Mouse (Mus musculus): ENCODE measurements around the gene P3h1. TPM values are rescaled to one million over a fixed set of nuclear protein-coding genes. Genes with fewer than 3 reads are reported as not detected.

The P3h1 gene
- total RNA-seq, 2 experiments from 2014 or later, result 12.7 to 13.8 TPM

DNA sequence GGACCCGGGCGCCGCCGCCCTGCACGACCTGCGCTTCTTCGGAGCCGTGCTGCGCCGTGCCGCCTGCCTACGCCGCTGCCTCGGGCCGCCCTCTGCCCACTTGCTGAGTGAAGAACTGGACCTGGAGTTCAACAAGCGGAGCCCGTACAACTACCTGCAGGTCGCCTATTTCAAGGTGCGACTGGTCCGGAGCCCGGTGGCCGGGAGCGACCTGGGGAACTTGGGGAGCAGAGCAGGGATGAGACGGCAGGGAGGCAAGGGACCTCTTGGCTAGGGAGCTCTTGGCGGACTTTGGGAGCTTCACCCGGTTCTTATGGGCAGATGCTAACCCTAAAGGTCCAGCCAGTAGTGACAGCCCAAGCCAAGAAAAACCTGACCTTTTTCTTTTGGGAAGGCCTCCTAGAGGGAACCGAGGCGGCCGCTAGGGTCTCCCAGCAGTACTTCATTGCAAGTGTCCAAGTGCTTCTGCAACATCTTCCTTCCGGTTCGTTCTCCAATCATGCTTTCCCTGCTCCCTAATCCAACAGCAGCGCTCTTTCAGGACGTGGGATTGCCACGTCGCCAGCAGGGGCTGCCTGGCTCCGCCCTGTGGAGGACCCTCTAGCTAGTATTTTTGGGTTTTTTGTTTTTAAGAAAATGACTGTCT, 664 bp downstream of the P3h1 start:
- DNase-seq, result peak in 1 of 2 experiments; percentile 42
- intact Hi-C loops (cut with DNase I), result no loop called here

DNA sequence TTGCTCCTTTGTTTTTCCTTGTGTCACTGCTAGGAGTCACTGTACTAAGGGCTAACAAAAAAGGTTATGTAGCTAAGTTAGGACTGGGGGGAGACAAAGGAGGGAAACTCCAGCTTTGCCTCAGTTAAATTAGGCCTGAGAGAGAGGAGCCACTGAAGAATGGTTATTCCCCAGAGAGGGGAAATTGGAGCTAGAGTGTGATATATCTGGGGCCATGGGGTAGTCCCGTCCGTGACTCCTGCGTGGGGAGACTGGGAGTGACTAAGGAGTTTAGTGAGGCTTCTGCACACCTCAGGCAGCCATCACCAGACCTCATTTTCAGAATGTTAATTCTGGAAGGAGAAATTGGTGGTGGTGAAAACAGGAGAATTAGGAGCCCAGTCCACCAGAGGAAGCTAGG, 1.6 kb downstream of the P3h1 start:
- no peak for DNase-seq
- intact Hi-C loops (cut with DNase I), result no loop called here

- no peak for DNase-seq
Observed at GRCm38 (mm10) chr4:119238661-119239060, 5.9 kb downstream of the P3h1 start.

GRCm38 (mm10) chr4:119239181-119239682, 6.5 kb downstream of the P3h1 start:
- intact Hi-C loops (cut with DNase I), result loop anchor here (5.0 kb wide), 1 partner anchor 83 kb away; the partner anchor contains the start of gene Ppih
- DNase-seq, result no peak

More at GRCm38 (mm10) chr4:119238661-119239060, 5.9 kb downstream of the P3h1 start:
- intact Hi-C loops (cut with DNase I), result loop anchor here (5.0 kb wide), 1 partner anchor 84 kb away; the partner anchor contains the start of gene Ppih

DNA sequence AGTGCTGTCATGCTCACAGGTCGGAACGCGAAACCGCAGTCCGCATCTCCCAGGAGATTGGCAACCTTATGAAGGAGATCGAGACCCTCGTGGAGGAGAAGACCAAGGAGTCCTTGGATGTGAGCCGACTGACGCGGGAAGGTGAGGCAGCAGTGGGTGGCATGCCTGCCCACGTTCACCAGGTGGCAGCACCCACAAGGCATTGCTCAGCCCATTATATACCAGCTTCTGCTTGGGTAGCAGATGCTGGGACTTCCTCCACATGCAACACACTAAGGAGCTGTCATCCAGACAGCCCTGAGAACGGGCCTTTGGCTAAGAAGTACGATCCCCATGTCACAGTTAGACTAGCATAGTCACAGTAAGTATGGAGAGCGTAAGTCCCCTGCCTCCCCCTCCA, 8.9 kb downstream of the P3h1 start:
- intact Hi-C loops (cut with DNase I), result loop anchor here (10.0 kb wide), 1 partner anchor 423 kb away; no protein-coding TSS in a partner anchor
- DNase-seq, result no peak

DNA sequence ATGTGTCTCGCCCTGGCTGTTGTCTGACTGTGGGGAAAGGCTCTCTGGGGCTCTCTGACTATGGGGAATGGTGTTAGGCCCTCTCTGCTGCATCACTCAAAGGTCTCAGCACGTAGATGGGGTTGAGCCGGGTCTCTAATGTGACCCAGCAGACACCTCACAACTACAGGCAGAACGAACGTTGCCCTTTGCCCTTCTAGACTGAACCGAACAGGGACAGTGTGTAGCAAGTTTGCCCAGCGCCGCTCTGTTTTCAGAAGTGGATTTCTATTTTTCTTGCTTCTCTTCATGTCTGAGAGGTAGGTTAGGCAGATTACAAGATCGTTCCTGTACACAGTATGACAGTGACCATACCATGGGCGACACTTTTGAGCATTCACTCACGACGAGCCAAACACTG, 9.9 kb downstream of the P3h1 start:
- intact Hi-C loops (cut with DNase I), result loop anchor here (10.0 kb wide), 1 partner anchor 422 kb away; no protein-coding TSS in a partner anchor
- no peak for DNase-seq

GRCm38 (mm10) chr4:119244468-119245240, 11.9 kb downstream of the P3h1 start:
- intact Hi-C loops (cut with DNase I), result loop anchor here (5.0 to 10.0 kb wide), 4 partner anchors 48 to 420 kb away; partner anchors contain the start of genes Foxj3, Frg2f1 and Ybx1

GRCm38 (mm10) chr4:119245556-119245955, 12.8 kb downstream of the P3h1 start:
- intact Hi-C loops (cut with DNase I), result loop anchor here (5.0 to 10.0 kb wide), 4 partner anchors 47 to 419 kb away; partner anchors contain the start of genes Foxj3, Frg2f1 and Ybx1
- DNase-seq, result no peak

More at GRCm38 (mm10) chr4:119244468-119245240, 11.9 kb downstream of the P3h1 start:
- DNase-seq, result no peak

DNA sequence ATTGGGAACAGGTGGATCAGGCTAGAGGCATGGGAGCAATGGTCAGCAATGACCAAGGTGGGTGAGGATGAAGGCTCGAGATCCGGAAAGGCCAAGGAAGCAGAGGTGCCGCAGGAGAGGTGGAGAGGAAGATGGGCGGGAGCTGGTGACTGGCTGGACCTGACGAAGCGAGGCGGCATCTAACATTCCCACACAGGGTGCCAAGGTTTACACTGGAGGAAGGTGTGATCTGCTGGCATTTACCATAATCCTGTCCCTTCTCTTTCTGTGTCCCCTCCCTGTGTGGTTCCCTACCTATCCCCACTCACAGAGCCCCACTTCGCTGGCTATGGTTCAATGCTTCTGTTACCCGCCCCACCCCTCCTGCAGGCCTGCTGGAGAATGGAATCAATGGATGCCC, 13.2 kb downstream of the P3h1 start:
- no peak for DNase-seq
- intact Hi-C loops (cut with DNase I), result loop anchor here (5.0 to 10.0 kb wide), 4 partner anchors 46 to 419 kb away; partner anchors contain the start of genes Foxj3, Frg2f1 and Ybx1

GRCm38 (mm10) chr4:119246688-119247225, 14.0 kb downstream of the P3h1 start:
- intact Hi-C loops (cut with DNase I), result loop anchor here (5.0 to 10.0 kb wide), 4 partner anchors 46 to 418 kb away; partner anchors contain the start of genes Foxj3, Frg2f1 and Ybx1
- DNase-seq, result no peak

GRCm38 (mm10) chr4:119247462-119248235, 14.9 kb downstream of the P3h1 start:
- peak; percentile 72 to 75 for DNase-seq
- intact Hi-C loops (cut with DNase I), result loop anchor here (5.0 to 10.0 kb wide), 4 partner anchors 45 to 417 kb away; partner anchors contain the start of genes Foxj3, Frg2f1 and Ybx1

GRCm38 (mm10) chr4:119248407-119248965, 15.8 kb downstream of the P3h1 start:
- DNase-seq, result no peak
- intact Hi-C loops (cut with DNase I), result loop anchor here (5.0 to 10.0 kb wide), 4 partner anchors 44 to 416 kb away; partner anchors contain the start of genes Foxj3, Frg2f1 and Ybx1

DNA sequence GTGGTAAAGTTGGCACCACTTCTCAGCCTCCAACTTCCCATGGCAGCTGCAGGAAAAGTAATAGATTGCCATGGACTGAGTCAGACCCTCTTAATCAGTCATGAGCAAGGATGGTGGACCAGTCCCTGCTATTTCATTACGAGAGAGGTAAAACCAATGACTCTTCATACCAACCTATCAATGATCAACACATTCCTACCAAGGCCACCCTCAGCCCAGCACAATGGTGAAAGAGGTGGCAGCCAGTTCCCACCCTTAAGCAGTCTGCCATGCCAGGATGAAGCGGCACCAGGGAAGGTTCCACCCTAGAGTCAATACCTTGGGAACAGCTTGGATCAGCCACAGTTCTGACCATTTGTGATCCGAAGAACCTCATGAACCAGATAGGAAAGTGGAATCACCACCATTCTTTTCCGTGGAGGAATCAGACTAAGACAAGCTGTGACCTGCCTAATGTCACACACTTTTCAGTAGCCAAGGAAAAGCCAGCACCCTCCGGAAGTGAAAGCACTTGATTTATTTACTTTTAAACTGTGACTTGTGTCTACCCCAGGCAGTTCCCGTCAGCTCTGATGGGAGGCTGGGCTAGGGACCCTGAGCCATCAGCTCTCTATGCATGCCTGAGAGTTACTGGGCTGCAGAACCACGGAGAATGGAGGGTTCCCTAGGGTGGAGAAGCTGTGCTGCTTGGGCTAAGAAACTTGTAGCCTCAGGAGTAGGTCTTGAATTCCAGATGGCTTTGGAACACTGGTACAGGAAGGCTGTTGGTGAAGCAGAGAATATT, 19.5 kb downstream of the P3h1 start:
- intact Hi-C loops (cut with DNase I), result no loop called here
- no peak for DNase-seq

DNA sequence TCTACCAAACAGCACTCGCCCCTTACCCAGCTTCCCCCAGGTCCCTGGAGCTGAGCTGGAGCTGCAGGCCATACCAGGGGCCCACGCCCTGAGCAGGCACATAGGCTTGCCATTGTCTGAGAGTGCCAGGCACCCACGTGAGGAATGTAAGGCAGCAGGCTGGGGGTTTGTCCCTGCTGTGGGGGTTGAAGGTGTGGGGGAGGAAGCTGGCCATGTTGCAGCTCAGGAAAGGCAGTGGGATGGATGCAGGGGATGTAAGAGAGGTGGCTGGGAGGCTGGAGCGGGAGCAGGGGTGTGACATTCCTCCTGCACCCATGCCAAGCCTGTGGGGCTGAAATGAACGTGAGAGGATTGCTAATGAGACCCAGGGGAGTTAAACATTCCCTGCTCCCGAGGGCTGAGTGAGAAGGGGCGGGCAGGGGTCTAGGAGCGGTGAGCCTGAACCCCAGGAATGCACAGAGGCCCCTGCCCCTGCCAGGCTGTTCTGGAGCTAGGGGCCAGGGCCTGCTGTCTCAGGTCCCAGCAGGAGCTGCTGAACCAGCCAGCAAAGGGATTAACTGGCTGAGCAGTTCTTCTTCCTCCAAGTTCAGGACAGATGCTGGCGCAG, 21.4 kb downstream of the P3h1 start:
- no peak for DNase-seq
- intact Hi-C loops (cut with DNase I), result no loop called here

DNA sequence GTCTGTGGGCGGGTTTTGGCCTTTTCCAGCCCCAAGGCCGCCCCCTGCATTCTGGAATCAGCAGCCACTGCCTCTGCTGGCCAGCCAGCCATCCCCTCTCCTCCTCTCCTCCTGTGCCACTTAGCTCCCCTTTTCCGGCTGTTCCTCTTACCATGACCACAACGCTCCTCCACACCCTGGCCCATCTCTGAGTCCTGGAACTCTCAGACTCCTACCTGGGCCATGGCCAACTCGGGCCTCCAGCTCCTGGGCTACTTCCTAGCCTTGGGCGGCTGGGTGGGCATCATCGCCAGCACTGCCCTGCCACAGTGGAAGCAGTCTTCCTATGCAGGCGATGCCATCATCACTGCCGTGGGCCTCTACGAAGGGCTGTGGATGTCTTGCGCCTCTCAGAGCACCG, 22.6 kb downstream of the P3h1 start, which contains the start of gene Cldn19:
Gene Cldn19, plus strand, starts transcription at position 64 of the 400 bp plus-strand sequence.
- DNase-seq, result no peak
- intact Hi-C loops (cut with DNase I), result no loop called here

GRCm38 (mm10) chr4:119257083-119257482, 24.4 kb downstream of the P3h1 start:
- no peak for DNase-seq
- intact Hi-C loops (cut with DNase I), result no loop called here

DNA sequence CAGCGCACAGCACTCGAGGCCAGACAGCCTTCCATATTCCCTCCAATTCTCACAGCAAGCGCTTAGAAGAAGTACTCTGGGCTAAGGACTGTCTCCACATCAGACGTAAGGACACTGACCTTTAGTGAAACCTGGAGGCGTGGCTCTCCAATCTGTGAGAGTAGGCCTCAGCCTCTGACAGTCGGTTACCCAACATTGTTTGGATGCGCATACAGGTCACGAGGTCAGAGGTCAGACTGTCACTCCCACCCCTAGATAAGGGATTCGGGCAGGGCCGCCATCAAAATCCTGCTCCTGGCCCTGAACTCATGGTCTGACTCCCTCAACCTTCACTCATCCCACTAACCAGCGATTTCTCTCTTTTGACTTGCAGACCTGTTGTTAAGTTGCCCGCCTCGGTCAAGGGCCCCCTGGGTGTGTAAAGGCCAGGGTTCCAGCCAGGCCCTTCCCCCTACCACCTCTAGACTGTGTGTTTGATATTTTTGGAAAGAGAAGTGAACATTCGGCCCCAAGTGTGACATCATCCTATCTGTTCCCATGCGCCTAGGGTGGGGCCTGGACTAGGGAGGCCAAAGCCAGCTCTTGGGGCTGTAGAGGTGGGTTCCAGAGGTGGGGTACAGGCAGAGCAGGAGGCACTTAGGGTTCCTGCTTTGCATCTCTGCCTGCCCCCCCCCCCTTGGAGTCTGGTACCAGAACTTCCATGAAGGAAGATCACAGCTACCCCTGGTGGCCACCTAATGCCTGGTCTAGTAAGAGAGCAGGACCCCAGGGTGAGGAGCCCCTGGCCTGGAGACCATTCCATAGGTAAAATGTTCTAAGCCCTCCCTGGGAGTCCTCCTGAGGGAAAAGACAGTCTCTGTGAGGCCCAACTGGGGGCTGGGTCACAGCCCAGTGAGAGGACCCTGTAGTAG, 26.9 kb downstream of the P3h1 start:
- intact Hi-C loops (cut with DNase I), result no loop called here
- DNase-seq, result no peak

Measured in gastrocnemius, postnatal 36 days (tissue).